Mouse (Mus musculus): ENCODE results near the gene 1700001P01Rik.

Gene 1700001P01Rik

GRCm38 (mm10) chr11:97744718-97745330 is 30.9 kb downstream of the 1700001P01Rik start:
- under 1% methylated on average over 57 of the region's 57 CpGs for WGBS

GRCm38 (mm10) chr11:97744063-97744717 is 31.5 kb downstream of the 1700001P01Rik start, which contains the start of gene Pip4k2b:
Gene Pip4k2b (minus strand): TSS chr11:97744704.
- WGBS, result under 1% methylated on average over 63 of the region's 63 CpGs

GRCm38 (mm10) chr11:97743423-97743822 is 32.3 kb downstream of the 1700001P01Rik start:
- WGBS, result 6% methylated on average over 9 of the region's 9 CpGs

GRCm38 (mm10) chr11:97742591-97742990 is 33.1 kb downstream of the 1700001P01Rik start:
- WGBS, result 70% methylated on average over 9 of the region's 9 CpGs

- 89% methylated on average over 5 of the region's 5 CpGs for WGBS
Measured at GRCm38 (mm10) chr11:97742157-97742556, 33.6 kb downstream of the 1700001P01Rik start.

GRCm38 (mm10) chr11:97740190-97740589 is 35.5 kb downstream of the 1700001P01Rik start:
- WGBS, result 19% methylated on average over 7 of the region's 7 CpGs

- WGBS, result 90% methylated on average over 3 of the region's 3 CpGs
Measured at GRCm38 (mm10) chr11:97739155-97739554, 36.6 kb downstream of the 1700001P01Rik start.

GRCm38 (mm10) chr11:97738703-97739102 is 37.0 kb downstream of the 1700001P01Rik start:
- 68% methylated on average over 6 of the region's 6 CpGs for WGBS

- WGBS, result 44% methylated on average over 4 of the region's 4 CpGs
Measured at GRCm38 (mm10) chr11:97737600-97737999, 38.1 kb downstream of the 1700001P01Rik start.

- 78% methylated on average over 5 of the region's 5 CpGs for WGBS
Measured at GRCm38 (mm10) chr11:97736645-97737044, 39.1 kb downstream of the 1700001P01Rik start.

- WGBS, result 75% methylated on average over 5 of the region's 5 CpGs
Measured at GRCm38 (mm10) chr11:97734810-97735209, 40.9 kb downstream of the 1700001P01Rik start.

GRCm38 (mm10) chr11:97733689-97734088 is 42.0 kb downstream of the 1700001P01Rik start:
- 35% methylated on average over 10 of the region's 10 CpGs for WGBS

- WGBS, result 78% methylated on average over 7 of the region's 7 CpGs
Measured at GRCm38 (mm10) chr11:97728730-97729129, 47.0 kb downstream of the 1700001P01Rik start.

GRCm38 (mm10) chr11:97728311-97728710 is 47.4 kb downstream of the 1700001P01Rik start:
- WGBS, result 75% methylated on average over 7 of the region's 7 CpGs

- WGBS, result 71% methylated on average over 7 of the region's 7 CpGs
Measured at GRCm38 (mm10) chr11:97723709-97724108, 52.0 kb downstream of the 1700001P01Rik start.

Data from cerebral cortex, adult 2 months (tissue).